Mouse (Mus musculus) right cerebral cortex, postnatal 4 days (tissue): ENCODE data around the gene Ptprg.
A peak's percentile ranks its signal among the peaks of the same experiment; 100 is the strongest.
"Not testable (repeated sequence)": the region's sequence is repeated elsewhere in the genome, so short reads cannot be mapped to it uniquely, and the experiment has no call there.

Source experiments
- DNase-seq: peaks from one replicate; pipeline ENCODE4 v3.0.0-alpha.2; 2022

The Ptprg gene

DNA sequence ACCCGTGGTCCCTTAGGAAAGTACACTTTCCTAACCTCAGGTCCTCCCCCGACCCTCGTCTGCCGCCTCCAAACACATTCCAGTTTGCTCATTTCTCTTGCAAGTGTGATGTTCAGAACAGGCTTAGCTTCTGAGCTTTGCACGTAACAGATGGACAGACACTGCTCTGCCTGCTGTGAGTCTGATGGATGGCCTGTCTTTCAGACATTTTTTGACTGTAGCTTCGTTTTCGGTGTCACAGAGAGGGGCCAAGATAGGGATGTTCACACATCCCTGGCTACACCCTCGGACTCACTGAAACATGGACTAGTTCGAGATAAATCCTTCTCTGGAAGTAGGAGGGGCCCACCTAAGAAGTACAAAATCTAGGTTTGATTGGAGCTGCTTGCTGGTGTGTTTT is 339.3 kb downstream of the Ptprg start:
- DNase-seq, result no peak

DNA sequence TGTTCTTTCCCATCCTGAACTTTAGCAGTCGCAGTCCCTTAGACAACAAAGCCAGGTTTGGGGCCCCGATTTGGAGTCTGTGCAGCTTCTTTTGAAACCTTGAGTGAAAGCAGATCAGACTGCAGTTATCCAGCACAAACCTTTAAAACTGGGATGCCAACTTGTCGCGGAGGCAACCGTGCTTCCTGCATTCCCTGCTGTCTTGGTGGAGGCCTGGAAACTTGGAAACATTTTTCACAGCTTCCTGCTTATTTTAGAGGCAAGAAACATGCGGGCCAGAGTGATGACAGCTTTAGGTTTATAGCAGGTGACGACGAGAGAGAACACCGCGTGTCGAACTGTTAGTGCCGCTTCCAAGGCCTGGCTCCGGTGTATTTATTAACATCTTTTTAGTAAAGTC is 342.2 kb downstream of the Ptprg start:
- no peak for DNase-seq

DNA sequence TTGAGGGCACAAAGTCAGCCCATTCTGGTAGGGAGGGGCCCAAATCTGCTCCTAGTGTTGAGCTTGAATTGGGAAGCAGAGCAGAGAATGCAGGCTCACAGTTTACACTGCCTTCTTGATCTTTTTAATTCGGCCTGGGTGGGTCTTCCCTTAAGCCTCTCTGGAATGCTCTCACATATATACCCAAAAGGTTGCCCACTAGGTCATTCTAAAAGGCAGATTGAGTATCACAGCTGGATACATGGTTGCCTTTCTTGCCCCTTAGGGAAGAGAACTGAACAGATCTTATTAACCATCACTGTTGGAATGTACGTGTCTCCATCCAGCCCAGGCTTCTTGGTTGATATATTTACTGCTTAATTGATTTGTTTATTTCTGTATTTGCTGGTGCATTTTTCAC is 349.5 kb downstream of the Ptprg start:
- no peak for DNase-seq

DNA sequence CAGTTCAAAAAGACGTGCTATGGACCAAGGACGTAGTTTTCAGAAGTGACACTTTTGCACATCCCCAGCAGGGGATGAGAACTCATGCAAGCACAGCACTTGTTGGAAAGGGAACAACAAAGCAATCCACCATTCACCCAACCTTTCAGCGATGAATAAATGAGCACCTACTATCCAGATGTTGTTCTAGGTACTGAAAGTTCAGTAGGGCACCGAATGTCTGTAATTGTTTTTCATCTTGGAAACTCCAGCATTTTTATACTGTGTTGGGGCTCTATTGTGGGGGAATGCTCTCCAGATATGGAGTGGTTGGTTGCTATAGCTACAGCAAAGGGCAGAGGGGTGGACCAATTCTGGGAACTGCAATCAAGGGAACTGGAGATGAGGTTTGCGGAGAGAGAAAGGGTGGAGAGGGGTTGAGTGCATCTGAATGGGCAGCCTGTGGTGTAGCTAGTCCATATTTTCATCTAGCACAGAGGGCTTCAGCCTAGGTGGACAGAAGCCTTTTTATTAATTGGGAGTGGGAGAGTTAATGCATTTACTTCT is 352.9 kb downstream of the Ptprg start:
- DNase-seq, result no peak

DNA sequence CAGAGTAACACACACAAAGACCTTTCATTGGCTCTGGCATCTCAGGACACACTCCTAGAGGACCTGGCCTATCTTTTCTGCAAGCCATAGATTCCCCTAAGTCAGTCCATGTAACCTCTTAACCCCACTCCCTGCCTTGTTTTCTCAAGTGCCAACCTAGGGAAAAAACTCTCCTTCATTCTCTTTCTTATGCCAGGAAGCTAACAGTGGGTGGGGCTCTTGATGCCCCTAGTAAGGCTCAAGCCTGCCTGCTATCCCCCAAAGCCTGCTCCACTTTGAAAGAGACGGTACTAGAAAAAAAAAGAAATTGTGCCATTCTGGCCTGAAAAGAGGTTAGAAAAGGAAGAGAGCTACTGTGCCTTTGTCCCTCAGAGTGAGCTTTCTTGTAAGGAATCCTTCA is 358.9 kb downstream of the Ptprg start:
- DNase-seq, result no peak

DNA sequence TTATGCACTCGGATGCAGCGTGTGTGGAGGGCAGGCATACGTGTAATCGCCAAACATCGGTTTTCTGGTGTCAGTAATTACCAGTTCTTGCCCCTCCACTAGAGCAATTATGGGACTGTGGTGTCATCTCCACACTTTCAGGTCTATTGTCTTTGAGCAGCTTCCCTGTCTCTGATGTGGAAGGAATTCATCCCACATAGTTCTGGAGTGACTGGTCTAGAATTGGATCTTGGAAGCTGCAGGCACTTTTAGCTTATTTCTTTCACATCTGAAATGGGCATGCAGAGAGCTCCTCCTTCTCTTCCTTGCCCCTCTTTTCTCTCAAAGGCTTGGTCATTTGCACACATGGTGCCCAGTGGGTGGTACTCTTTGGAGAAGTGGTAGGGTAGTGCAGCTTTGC is 363.9 kb downstream of the Ptprg start:
- DNase-seq, result no peak

DNA sequence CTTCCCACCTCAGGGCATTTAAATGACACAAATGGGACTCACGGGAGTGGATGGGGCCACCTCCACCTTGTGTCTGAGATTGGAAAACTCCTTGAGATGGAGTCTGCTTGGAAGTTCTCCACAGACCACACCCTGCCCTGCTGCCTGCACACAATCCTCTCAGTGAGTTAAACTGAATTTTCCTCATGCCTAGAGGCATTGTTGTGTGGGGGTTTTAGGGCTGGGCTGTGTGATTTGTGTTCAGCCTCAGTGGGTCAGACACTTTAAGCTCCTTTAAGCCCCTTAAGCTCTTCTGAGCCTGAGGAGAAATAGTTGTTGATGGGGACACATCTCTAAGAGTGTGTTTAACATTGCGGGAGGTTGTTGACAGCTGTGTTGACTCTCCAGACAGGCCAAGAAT is 375.2 kb downstream of the Ptprg start:
- no peak for DNase-seq

DNA sequence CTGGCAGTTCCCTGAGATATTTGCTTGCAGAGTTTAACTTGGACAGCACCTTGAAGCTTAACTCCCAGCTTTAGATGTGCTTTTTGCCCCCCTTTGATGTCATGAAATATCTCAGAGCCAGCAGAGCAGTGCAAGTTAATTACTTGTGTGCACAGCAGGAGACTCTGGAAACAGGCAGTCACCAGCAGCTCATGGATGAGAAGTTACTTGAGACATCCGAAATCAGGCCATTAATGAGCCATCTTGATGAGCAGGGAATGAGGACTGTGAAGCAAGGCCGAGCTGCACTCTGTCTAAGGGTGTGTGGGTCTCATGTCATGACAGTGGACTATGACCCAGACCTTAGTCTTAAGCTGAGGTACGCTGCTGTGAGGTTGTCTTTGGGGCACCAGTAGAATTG is 379.2 kb downstream of the Ptprg start:
- no peak for DNase-seq

DNA sequence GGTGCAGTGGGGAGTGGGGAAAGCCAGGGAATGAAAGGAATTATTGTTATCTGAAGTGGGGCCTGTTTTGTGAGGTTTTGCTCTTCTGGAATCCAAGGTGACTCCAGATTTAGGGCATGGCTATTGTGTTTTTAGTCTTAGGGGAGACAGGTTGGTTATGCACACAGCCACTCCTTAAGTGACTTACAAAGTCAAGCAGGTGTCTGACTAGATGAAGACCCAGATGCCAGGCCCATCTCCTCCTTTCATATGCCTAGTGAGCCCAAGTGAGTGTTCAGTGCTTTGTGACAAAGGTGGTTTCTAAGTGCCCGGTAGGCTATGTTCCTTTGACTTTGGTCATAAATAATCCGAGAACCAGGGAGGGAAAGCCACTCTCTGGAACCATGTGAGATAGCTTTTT is 381.2 kb downstream of the Ptprg start:
- DNase-seq, result no peak

DNA sequence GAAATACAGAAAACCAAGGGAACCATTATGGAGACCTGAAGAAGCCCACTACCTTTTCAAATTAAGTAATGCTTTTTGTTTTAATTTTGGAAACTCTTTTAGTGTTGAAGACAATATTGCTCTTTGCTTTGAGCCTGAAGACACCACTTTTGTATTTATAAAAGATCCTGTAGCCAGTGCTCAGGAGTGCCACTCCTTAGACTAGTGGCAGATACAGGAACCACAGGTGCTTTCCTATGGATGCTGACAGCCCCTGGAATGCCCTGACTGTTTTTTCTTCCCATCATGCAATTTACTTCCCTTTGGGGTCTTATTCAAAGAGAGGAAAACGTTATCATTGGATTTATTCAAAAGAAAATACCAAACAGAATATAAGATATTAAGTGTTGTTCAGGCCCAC is 381.9 kb downstream of the Ptprg start:
- DNase-seq, result no peak

DNA sequence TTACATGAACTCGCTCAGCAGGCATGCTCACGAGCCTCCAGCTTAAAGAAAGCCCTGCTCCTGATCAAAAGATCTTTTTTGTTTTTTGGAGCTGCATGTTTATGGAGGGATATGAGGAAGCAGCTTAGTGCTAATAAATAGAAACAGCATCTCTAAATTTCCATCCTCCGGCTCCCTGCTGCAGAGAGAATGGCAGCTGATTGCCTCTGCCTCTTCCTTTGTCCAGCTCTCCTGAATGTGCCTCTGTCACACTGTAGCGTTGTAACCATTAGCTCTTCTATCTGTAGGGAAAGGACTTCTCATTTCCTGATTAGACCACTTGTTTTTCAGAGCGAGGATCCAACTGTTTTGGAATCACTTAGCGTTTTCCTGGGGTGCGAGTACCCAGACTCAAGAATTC is 382.4 kb downstream of the Ptprg start:
- no peak for DNase-seq

DNA sequence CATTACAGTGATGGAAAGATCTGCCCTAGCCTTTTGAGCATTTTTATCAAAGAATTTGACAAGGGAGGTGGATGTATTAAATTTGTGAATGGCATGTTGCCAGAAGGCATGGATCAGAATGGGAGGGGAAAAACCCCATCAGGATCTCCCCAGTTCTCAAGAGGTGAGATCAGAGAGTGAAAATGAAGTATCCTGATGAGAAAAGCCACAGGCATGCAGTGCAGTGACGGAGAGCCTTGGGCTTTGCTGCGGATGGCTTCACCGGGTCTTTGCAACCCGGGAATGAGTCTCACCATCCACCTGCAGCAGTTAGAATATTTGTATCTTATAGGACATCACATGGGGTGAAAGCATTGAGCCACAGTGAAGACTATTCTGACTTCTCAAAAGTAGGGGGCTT is 385.6 kb downstream of the Ptprg start:
- DNase-seq, result no peak

DNA sequence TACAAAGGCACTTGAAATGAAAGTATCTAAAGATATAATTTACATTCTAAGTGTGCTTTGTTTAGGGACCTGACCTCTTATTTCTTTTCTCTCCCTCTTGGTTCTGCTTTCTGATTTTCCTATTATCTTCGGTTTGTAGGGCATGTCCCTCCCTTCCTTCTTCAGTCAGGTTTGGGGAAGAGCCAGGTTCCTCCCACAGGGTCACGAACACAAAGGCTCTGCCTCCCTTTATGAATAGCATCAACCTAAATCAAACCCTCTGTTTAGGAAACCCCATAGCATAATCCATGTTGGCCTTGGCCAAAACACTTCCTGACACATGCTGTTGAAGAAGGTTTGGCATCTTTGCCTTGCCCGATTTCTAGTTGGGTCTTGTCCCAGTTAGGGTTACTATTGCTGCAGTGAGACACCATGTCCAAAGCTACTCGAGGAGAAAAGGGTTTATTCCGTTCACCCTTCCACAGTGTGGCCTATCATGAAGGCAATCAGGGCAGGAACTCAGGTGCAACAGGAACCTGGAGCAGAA is 388.7 kb downstream of the Ptprg start:
- no peak for DNase-seq

DNA sequence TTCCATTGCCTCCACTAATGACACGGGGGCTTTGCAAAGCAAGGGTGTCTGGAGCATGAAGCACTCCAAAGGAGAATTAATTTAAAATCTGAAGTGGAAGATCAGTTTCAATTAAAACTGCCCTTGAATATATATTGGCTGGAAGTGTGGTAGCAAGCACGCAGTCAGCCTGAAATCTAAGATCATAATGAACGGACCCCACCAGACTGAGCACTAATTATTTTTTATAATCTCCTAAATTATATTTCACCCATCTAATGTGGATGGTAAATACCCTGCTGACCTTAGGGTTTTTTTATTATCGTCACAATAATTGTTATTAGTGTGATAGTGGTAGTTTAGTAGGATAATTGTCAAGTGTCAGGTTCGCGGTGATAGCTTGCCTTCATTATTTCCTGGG is 397.0 kb downstream of the Ptprg start:
- DNase-seq, result no peak

DNA sequence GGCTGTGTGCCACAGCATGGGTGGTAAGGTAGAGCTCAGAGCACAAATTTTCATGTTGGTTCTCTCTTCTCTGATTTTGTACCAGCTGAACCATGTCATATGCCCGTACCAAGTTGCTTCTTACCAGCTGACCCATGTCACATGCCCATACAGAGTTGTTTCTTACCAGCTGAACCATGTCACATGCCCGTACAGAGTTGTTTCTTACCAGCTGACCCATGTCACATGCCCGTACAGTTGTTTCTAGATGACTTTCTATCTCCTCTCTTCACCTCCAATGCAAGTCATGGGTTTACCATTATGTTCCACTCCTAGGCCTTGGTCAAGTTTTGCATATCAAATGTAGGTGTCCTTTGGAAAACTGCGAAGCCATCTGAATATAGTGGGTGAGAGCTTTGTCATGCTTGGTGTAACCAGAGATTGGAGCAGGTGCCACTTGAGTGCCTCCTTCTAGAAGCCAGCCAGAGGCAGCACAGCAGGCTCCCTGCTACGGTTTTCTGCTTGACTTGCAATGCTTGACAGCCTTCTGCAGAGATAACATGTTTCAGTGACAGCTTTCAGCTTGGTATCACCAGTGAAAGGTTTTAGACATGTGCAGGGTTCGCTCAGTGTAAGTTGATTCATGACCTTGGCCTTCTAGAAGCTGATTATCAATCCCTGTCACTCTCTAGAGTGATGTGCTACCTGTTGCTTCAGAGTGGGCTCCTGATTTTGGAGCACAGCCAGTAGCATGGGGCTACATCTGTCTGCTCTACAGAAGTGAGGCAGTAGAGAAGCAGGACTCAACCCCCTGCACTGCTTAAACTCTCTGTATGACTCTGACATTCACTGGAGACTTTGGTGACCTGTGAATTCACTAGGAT is 401.9 kb downstream of the Ptprg start:
- no peak for DNase-seq

DNA sequence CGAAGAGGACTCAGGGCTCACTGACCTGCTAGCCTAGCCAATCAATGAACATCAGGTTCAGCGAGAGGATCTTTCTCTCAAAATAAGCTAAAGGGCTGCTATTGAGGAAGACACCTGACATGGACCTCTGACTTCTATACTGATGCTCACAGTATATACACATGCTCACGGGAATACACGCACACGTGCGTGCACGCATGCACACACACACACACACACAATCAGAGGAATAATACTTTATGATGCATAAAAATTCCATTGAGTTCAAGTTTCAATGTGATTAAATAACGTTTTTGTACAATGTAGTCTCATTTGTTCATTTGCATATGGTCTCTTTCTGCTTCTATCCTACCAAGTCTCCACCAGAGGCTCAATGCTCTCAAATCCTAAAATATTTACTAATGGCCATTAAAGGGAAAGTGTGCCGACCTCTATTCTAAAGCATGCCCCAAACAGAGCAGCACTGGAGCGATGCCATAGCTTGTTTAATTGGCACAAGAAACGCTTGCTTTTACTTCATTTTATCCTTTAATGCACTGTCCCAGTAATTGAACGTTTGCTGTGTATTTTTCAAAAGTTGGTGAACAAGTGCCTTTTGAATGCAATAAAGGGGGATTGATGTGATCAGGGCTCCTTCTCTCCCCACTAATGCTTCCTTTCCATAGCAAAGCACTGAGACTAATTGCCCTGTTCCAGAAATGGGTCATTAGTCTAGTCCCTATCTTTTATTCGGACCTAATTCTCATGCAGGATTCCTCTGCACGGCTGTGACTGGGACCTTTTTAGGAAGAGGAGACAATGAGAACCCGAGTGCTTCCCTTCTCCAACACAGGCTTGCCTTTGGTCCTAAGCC is 407.2 kb downstream of the Ptprg start:
- DNase-seq, result peak; percentile 16

DNA sequence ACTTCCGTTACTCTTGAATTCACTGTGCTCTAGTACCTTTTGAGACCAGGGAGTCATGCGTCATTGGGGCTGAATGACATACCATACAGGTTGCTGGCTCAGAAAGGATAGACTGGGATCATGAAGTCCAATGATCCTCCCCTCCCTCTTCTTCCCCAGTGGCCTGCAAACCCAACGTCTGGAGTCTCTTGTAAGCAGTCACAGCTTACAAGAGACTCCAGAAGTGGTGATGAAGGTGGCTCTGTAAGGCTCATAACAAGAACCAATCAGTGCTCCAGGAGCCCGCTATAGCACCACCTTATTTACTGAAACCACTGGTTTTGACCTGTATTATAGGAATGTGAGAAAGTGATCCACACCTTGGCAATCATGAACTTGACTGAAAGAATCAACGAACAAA is 408.8 kb downstream of the Ptprg start:
- DNase-seq, result no peak

DNA sequence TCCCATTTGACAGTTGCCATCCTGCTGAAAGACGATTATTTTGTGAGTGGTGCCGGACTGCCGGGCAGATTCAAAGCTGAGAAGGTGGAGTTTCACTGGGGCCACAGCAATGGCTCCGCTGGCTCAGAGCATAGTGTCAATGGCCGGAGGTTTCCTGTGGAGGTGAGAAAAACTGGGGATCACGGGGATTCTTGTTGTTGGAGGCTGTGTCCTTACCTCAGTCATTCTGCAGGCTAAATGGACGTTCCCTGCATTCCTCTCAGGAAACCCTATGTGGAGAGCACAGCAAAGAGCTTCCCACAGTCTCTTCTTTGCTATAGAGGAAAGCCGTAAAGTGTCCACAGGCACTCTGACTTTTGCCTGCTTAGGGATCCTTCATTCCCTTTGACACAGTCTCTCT is 409.2 kb downstream of the Ptprg start:
- no peak for DNase-seq

DNA sequence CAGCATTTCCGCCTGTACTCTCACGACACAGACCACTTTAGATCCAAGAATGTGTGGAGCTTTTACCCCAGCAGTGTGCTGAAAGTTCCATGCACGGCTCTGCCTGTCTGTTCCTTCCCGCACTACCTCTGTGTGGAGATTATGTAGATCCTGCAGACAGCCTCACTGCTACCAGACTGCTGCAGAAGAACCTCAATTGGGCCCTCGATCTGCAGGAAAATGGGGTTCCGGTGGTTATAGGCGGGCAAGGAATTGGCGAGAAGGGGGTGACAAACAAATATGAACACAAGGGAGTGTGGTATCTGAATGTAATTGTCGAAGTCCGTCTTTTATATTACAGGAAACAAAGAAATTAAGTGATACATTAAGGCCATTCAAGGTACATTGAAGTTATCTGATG is 410.5 kb downstream of the Ptprg start:
- no peak for DNase-seq

DNA sequence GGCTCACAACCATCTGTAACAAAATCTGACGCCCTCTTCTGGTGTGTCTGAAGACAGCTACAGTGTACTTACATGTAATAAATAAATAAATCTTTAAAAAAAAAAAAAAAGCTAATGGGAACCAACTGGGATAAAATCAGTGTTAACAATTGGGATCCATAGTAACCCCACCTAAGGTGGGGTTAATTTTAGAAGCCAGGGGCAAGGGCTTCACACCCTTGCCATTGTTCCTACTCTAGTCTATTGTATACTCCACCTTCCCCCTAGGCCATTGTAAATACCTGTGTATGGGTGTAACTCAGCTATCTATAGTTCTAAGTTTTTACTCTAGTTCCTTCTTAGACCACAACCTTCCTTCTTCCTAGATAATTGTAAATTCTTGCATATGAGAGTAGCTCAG is 411.0 kb downstream of the Ptprg start:
- DNase-seq, result not testable (repeated sequence)

DNA sequence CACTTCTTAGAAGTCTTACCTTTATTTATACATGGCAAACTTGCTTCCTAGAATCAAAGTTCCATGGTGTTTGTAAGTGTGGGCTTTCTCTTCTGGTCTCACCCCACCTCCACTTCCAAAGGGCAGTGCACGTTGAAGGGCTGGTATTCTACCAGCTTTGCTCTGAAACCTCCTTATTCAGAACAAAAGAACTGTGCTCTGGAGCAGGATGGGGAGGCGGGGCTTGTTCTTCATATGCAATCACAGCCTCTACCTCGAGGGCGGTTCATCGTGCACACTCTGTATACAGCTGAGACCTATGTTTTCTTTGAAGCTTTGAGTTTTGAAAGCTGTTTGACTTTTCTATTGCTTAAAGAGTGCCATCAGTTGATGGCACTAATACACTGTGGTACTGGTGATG is 412.5 kb downstream of the Ptprg start:
- no peak for DNase-seq

DNA sequence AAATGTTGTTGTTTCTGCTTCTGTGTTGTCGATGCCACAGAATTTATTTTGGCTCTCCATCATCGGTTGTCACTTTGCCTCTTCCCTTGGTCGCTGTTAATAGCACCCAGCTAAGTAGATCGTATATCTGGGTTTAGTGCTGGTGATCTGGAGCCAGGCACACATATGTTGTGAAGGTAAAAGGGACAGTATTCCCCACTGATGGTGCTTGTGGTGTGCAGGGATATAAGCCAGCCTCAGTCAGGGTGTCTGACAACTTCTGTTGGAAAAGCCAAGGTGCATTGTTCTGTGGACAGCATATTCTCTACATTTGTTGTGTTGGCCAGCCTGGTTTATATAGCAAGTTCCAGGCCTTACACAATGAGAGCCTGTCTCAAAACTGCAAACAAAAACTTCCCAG is 428.4 kb downstream of the Ptprg start:
- no peak for DNase-seq

DNA sequence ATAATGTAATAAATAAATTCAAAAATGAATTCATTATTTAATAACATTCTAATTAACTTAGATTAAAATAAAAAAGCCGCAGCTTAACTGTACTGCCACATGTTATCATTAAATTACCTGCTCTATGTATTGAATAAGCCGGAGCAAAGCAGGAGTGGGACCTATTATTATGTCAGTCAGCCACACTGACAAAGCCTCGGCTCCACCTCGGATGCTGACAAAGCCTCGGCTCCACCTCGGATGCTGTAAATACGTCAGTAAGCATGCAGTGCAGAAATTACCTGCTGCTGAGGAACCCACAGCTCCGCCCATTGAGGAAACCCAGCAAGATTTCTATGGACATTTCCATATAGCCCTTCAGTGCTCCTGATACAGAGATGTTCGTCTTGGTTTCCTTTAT is 429.7 kb downstream of the Ptprg start:
- DNase-seq, result no peak

DNA sequence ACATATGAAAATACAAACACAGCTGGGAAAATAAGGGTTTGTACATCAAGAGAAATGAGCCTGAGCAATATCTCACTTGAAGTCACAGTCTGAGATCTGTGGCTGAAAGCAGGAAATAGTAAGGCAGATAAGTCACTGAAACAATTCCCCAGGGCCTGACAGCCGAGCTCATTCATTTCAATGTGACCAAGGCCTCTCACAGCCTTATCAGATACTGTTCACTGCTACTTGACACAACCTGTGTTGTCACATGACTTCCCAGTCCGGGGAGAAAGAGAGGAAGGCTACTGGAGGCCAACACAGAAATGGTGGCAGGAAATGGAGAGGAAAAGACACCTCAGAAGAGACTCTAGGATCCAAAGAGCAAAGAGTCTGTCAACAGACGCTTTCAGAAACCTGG is 430.8 kb downstream of the Ptprg start:
- no peak for DNase-seq
